Mouse (Mus musculus) intestine, postnatal 0 days (tissue): Measurements from ENCODE around the gene Smg7. TPM values are rescaled to one million over a fixed set of nuclear protein-coding genes. Genes with fewer than 3 reads are reported as not detected.

Experiments used
- ATAC-seq: fragments of 200-750 bp; cut with Nextera tagmentation; 2 replicates; pipeline ENCODE4 v1.8.0; 2017; ENCODE audit warnings: mild to moderate bottlenecking, moderate TSS enrichment, moderate library complexity
- H3K27ac ChIP-seq: fragments of 300-500 bp; sonication (generic); 2 replicates; pipeline ENCODE4 v1.5.1; 2014; ENCODE audit warnings: mild to moderate bottlenecking, low read depth, low read length, moderate library complexity
- H3K27me3 ChIP-seq: fragments of 300-500 bp; sonication (generic); replicated peaks from 2 replicates; pipeline ENCODE4 v1.6.1; 2014; ENCODE audit warnings: low read length, mixed read lengths; ENCODE audit not compliant: control insufficient read depth, insufficient read depth
- H3K36me3 ChIP-seq: fragments of 300-500 bp; sonication (generic); 2 replicates; pipeline ENCODE4 v1.6.1; 2014; ENCODE audit warnings: mild to moderate bottlenecking, moderate library complexity; ENCODE audit not compliant: control insufficient read depth, insufficient read depth
- H3K4me1 ChIP-seq: fragments of 300-500 bp; sonication (generic); replicated peaks from 2 replicates; pipeline ENCODE4 v1.6.1; 2014; ENCODE audit warnings: antibody characterized with exemption, low read length, mixed read lengths; ENCODE audit not compliant: control insufficient read depth, insufficient read depth
- H3K4me2 ChIP-seq: fragments of 300-500 bp; sonication (generic); replicated peaks from 2 replicates; pipeline ENCODE4 v1.6.1; 2014; ENCODE audit warnings: low read depth, mild to moderate bottlenecking, moderate library complexity
- H3K4me3 ChIP-seq: fragments of 300-500 bp; sonication (generic); 2 replicates; pipeline ENCODE4 v1.5.1; 2014; ENCODE audit warnings: low read depth, low read length
- H3K9ac ChIP-seq: fragments of 300-500 bp; sonication (generic); 2 replicates; pipeline ENCODE4 v1.6.1; 2014; ENCODE audit warnings: mild to moderate bottlenecking, low read depth, low read length
- H3K9me3 ChIP-seq: fragments of 300-500 bp; sonication (generic); 2 replicates; pipeline ENCODE4 v1.6.1; 2016; ENCODE audit warnings: mixed run types; ENCODE audit not compliant: control insufficient read depth
- CTCF ChIP-seq: sonication (generic); IDR thresholded peaks from 2 replicates; pipeline ENCODE4 v1.5.1; 2016; ENCODE audit warnings: low read depth, mild to moderate bottlenecking, control low read depth, antibody characterized with exemption, moderate library complexity
- WGBS: fragments of 180-500 bp; shearing (Covaris S2); extraction: QIAGEN DNeasy Blood & Tissue Kit; methylation state at CpG from one replicate; pipeline ENCODE4 v1.1.7; 2014; 5-methylcytosine and 5-hydroxymethylcytosine counted together
- polyA plus RNA-seq: library from polyadenylated mRNA; unstranded; fragments of >200 nt; fragmentation: Nextera tagmentation; extraction: Ambion mirVana; gene quantifications from 2 replicates; pipeline ENCODE4 v1.2.1, GENCODE M21; 2015

Smg7 gene
- polyA plus RNA-seq, 1 experiment from 2014 or later, result 11.4 TPM

DNA sequence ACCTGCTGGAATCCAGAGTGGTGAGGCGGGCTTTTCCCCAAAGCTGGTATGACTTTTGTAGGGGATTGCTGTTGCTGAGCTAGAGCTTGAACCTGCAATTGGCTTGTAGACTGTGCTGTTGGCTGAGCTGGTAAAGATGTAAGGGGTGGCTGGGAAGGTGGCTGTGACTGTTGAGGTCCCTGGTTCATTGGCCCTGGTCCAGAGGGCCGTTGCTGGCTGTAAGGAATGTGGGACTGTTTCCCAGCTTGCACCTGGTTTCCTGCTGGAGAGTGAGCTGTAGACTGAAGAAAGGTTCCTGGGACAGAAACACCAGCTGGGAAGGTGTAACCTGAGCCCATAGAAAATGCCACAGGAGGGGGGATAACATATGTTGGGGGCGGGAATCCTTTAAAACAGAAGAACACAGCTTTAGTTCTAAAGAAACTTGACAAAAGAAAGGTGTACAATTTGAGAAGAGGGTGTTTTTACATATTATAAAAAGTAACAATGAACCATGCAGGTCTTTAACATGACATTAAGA lies 57.2 kb downstream of the Smg7 start:
- Histone ChIP-seq H3K27me3 (no peaks in the 10 kb centered on the region), H3K4me3 (no peak overlapping the region), H3K9ac (no peak overlapping the region), H3K27ac (no peak overlapping the region), H3K36me3 (peaks cover 61% of the 10 kb centered on the region), H3K4me2 (no peak overlapping the region), H3K4me1 (no peaks in the 10 kb centered on the region), H3K9me3 (no peaks in the 10 kb centered on the region)
- no peak for TF ChIP-seq CTCF
- ATAC-seq, result no peak
- WGBS, result 80% methylated on average over 3 of the region's 3 CpGs

DNA sequence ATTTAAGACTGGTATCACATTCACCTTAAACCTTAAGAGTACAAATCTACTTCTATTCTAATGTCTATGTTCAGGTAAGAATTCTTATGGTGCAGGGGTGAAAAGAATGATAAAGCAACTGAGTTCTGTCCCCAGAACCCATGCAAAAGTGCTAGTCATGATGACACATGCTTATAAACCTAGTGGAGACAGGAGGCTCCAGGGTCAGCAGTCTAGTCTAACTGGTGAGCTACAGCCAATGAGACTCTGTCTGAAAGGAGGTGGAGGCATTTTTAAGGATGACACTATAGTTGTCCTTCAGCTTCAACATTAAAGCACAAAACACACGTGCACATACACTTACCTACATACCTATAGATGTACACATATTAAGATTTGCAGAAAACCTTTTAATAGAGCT lies 57.8 kb downstream of the Smg7 start:
- H3K4me1 ChIP-seq, result no peaks in the 10 kb centered on the region
- no peak overlapping the region for H3K4me2 ChIP-seq
- no peak overlapping the region for H3K4me3 ChIP-seq
- H3K36me3 ChIP-seq, result peaks cover 65% of the 10 kb centered on the region
- no peak for TF ChIP-seq CTCF
- H3K9ac ChIP-seq, result no peak overlapping the region
- 73% methylated on average over 1 of the region's 1 CpGs for WGBS
- H3K27me3 ChIP-seq, result no peaks in the 10 kb centered on the region
- ATAC-seq, result no peak
- H3K27ac ChIP-seq, result no peak overlapping the region
- no peaks in the 10 kb centered on the region for H3K9me3 ChIP-seq

DNA sequence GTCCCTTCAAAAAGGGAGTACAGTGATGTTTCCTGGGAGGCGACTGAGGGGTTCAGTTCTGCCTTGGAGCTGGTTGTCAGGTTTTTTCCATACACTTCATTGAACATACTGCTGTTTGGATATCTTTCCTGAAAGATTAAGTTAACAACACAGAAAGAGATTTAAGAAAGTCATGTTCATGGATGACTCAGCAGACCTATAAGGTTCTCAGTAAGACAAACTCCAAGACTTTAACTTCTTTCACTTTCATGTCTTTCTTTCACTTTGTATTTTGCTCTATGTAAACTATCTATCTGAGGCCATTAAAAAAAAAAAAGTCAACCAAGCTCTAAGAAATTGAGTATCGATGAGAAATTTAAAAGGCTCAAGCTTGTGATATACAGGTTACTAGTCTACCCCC lies 61.4 kb downstream of the Smg7 start:
- 81% methylated on average over 2 of the region's 2 CpGs for WGBS
- ATAC-seq, result no peak
- H3K36me3 ChIP-seq, result peaks cover 61% of the 10 kb centered on the region

DNA sequence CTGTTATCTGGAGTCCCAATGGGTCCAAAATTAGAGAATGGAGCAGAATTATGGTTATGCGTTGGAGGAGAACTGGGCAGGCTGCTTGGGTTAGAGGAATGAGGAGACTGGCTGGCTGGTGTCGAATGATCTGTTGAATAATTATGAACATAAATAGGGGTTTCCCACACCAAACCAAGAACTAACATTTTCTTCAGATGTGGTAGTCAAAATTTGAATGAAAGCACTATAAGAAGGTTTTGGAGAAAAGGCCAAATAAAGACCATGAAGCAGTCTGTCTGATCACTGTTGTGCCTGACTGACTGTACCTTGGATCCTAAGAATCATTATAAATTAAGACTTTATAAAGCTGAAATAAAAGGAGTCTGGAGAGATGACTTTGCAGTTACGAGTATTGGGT lies 62.1 kb downstream of the Smg7 start:
- H3K27me3 ChIP-seq, result no peaks in the 10 kb centered on the region
- ATAC-seq, result no peak
- no peaks in the 10 kb centered on the region for H3K9me3 ChIP-seq
- H3K4me1 ChIP-seq, result no peaks in the 10 kb centered on the region
- H3K4me3 ChIP-seq, result no peak overlapping the region
- H3K27ac ChIP-seq, result no peak overlapping the region
- H3K9ac ChIP-seq, result no peak overlapping the region
- WGBS, result 92% methylated on average over 3 of the region's 3 CpGs
- no peak overlapping the region for H3K4me2 ChIP-seq
- TF ChIP-seq CTCF, result no peak
- H3K36me3 ChIP-seq, result peaks cover 58% of the 10 kb centered on the region

More for the DNA sequence above, 61.4 kb downstream of the Smg7 start:
- Histone ChIP-seq H3K9ac (no peak overlapping the region), H3K9me3 (no peaks in the 10 kb centered on the region), H3K4me2 (no peak overlapping the region), H3K4me3 (no peak overlapping the region), H3K27me3 (no peaks in the 10 kb centered on the region), H3K27ac (no peak overlapping the region), H3K4me1 (no peaks in the 10 kb centered on the region)
- TF ChIP-seq CTCF, result no peak

DNA sequence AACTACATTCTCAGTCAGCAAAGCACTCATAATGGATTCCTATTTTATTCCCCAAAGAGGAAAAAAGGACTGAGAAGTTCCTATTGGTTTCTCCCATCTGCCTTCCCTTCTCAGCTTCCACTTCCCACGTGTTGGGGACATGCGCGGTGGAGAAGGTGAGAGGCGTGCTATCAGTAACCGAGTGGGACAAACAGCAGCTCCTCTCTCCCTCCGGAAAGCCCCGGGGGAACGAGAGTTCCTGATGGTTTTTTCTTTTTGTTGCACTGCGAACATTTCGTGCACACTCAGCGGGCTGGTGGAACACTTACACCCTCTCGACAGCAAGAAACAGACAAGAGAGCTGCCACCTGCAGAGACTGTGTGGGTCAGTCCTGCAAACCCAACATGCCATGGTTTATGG lies 63.6 kb downstream of the Smg7 start:
- ATAC-seq, result no peak
- H3K4me1 ChIP-seq, result no peaks in the 10 kb centered on the region
- no peak for TF ChIP-seq CTCF
- H3K4me2 ChIP-seq, result no peak overlapping the region
- peaks cover 48% of the 10 kb centered on the region for H3K36me3 ChIP-seq
- no peaks in the 10 kb centered on the region for H3K9me3 ChIP-seq
- H3K9ac ChIP-seq, result no peak overlapping the region
- WGBS, result 88% methylated on average over 12 of the region's 12 CpGs
- no peak overlapping the region for H3K4me3 ChIP-seq
- no peaks in the 10 kb centered on the region for H3K27me3 ChIP-seq
- no peak overlapping the region for H3K27ac ChIP-seq

DNA sequence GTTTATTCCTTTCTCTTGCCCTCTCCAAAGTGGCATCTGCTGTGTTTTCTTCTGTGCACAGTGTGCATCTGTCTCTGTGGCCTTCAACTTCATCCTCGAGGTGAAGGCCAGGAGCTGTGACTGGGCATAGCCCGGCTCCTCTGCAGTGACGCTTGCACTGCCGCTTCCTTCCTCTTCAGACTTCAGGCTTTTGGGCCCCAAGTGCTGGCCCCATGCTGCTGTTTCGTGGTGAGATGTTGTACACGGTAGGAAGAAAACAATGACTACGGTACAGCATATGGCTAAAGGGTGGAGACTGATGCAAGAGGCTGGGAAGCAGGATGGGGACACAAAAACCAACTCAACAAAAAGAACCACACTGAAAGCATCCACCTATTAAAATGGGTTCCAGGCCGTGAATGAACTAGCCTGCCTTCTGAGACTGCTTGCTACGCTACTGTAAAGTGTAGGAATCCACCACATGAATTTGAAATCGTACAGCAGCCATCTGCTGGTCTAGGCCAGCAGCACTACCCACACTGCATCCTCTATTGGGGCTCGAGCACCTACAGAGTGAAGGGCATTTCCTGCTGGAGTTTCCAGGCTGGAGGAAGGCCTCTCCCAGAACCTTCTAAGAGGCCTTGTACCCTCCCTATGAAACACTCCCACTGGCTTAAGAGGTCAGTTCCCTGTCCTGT lies 64.3 kb downstream of the Smg7 start:
- TF ChIP-seq CTCF, result no peak
- ATAC-seq, result no peak
- Histone ChIP-seq H3K27me3 (no peaks in the 10 kb centered on the region), H3K4me3 (no peak overlapping the region), H3K27ac (no peak overlapping the region), H3K36me3 (peaks cover 43% of the 10 kb centered on the region), H3K4me2 (no peak overlapping the region), H3K4me1 (no peaks in the 10 kb centered on the region), H3K9me3 (no peaks in the 10 kb centered on the region), H3K9ac (no peak overlapping the region)
- WGBS, result 84% methylated on average over 11 of the region's 11 CpGs
